Mouse (Mus musculus) thymus, adult 2 months (tissue): ENCODE data around the gene Nudt19. TPM values are rescaled to one million over a fixed set of nuclear protein-coding genes. Genes with fewer than 3 reads are reported as not detected.
"Not testable (repeated sequence)": the region's sequence is repeated elsewhere in the genome, so short reads cannot be mapped to it uniquely, and the experiment has no call there.

Experiments
- DNase-seq: peaks from one replicate; pipeline ENCODE4 v3.0.0; 2021
- H3K27ac ChIP-seq: fragments of 200-500 bp; 2 replicates; pipeline ENCODE4 v1.5.1; 2012; ENCODE audit warnings: low read length, control low read depth; ENCODE audit not compliant: control insufficient read depth, insufficient read depth
- H3K27me3 ChIP-seq: fragments of 200-500 bp; 2 replicates; pipeline ENCODE4 v1.6.1; 2012; ENCODE audit warnings: mild to moderate bottlenecking, low read length, moderate library complexity, mixed read lengths; ENCODE audit not compliant: control insufficient read depth, insufficient read depth
- H3K36me3 ChIP-seq: fragments of 200-500 bp; 2 replicates; pipeline ENCODE4 v1.6.1; 2012; ENCODE audit warnings: mild to moderate bottlenecking, low read length, moderate library complexity; ENCODE audit not compliant: control insufficient read depth, insufficient read depth
- H3K4me1 ChIP-seq: fragments of 200-500 bp; replicated peaks from 2 replicates; pipeline ENCODE4 v1.6.1; 2012; ENCODE audit warnings: low read length; ENCODE audit not compliant: control insufficient read depth, insufficient read depth
- H3K4me3 ChIP-seq: fragments of 200-500 bp; 2 replicates; pipeline ENCODE4 v1.5.1; 2012; ENCODE audit warnings: mild to moderate bottlenecking, low read length, control low read depth, moderate library complexity; ENCODE audit not compliant: control insufficient read depth, insufficient read depth
- CTCF ChIP-seq: fragments of 200-500 bp; IDR thresholded peaks from 2 replicates; pipeline ENCODE4 v1.5.1; 2012; ENCODE audit warnings: mild to moderate bottlenecking, control low read depth, low read length, moderate library complexity, borderline replicate concordance; ENCODE audit not compliant: control insufficient read depth, poor library complexity, insufficient read depth; ENCODE audit errors: extremely low read depth
- POLR2A ChIP-seq: fragments of 200-500 bp; IDR thresholded peaks from 2 replicates; pipeline ENCODE4 v1.6.1; 2012; ENCODE audit warnings: mild to moderate bottlenecking, low read length, control low read depth, moderate library complexity; ENCODE audit not compliant: control insufficient read depth, poor library complexity, insufficient read depth; ENCODE audit errors: extremely low read depth
- WGBS: fragments of 180-500 bp; shearing (Covaris S2); methylation state at CpG from one replicate; pipeline ENCODE4 v1.1.7; 2018; 5-methylcytosine and 5-hydroxymethylcytosine counted together
- polyA plus RNA-seq: library from polyadenylated mRNA; depleted of rRNA; stranded (reverse); fragments of >200 nt; gene quantifications from 2 replicates; pipeline ENCODE4 v1.2.3, GENCODE M21; 2012

Nudt19 gene
- polyA plus RNA-seq, 1 experiment: 40.2 TPM

- peak; percentile 77 for TF ChIP-seq POLR2A
- TF ChIP-seq CTCF: peak; percentile 32; the same call in 1 of the 2 replicates
- DNase-seq: peak; percentile 84
- H3K4me3 ChIP-seq: peak overlapping the region; percentile 63
- H3K4me1 ChIP-seq: peaks cover 5% of the 10 kb centered on the region; the same call in 1 of the 2 replicates
- H3K27me3 ChIP-seq: no peaks in the 10 kb centered on the region
- WGBS: 2% methylated on average over 92 of the region's 93 CpGs
- no peaks in the 10 kb centered on the region for H3K36me3 ChIP-seq
- H3K27ac ChIP-seq: peak overlapping the region; percentile 4; the same call in 1 of the 2 replicates
Measured at GRCm38 (mm10) chr7:35555224-35556204, 590 bp downstream of the Nudt19 start.

- no peaks in the 10 kb centered on the region for H3K27me3 ChIP-seq
- H3K4me3 ChIP-seq: peak overlapping the region; percentile 63
- peak; percentile 34 for DNase-seq
- peak overlapping the region; percentile 28; the same call in 1 of the 2 replicates for H3K27ac ChIP-seq
- WGBS: 3% methylated on average over 28 of the region's 28 CpGs
- no peak for TF ChIP-seq CTCF
- TF ChIP-seq POLR2A: no peak
- peaks cover 4% of the 10 kb centered on the region; the same call in 1 of the 2 replicates for H3K36me3 ChIP-seq
- H3K4me1 ChIP-seq: peaks cover 5% of the 10 kb centered on the region; the same call in 1 of the 2 replicates
Measured at GRCm38 (mm10) chr7:35554605-35555175, 1.4 kb downstream of the Nudt19 start.

GRCm38 (mm10) chr7:35553751-35554604 is 2.1 kb downstream of the Nudt19 start:
- Histone ChIP-seq H3K36me3 (peaks cover 10% of the 10 kb centered on the region), H3K4me3 (peak overlapping the region; percentile 63; the same call in 1 of the 2 replicates)

GRCm38 (mm10) chr7:35545881-35546280 is 10.2 kb downstream of the Nudt19 start:
- H3K4me3 ChIP-seq: no peak overlapping the region
- no peak for TF ChIP-seq CTCF
- no peak for TF ChIP-seq POLR2A
- H3K27ac ChIP-seq: no peak overlapping the region
- peak; percentile 54 for DNase-seq
- WGBS: 43% methylated on average over 4 of the region's 4 CpGs
- H3K36me3 ChIP-seq: peaks cover 12% of the 10 kb centered on the region
- H3K4me1 ChIP-seq: no peaks in the 10 kb centered on the region
- H3K27me3 ChIP-seq: no peaks in the 10 kb centered on the region

More at GRCm38 (mm10) chr7:35553751-35554604, 2.1 kb downstream of the Nudt19 start:
- DNase-seq: peak; percentile 49
- TF ChIP-seq POLR2A (no peak), CTCF (no peak)
- H3K27me3 ChIP-seq: no peaks in the 10 kb centered on the region
- WGBS: 82% methylated on average over 10 of the region's 10 CpGs
- H3K27ac ChIP-seq: no peak overlapping the region
- H3K4me1 ChIP-seq: peaks cover 5% of the 10 kb centered on the region; the same call in 1 of the 2 replicates

- no peaks in the 10 kb centered on the region for H3K27me3 ChIP-seq
- no peaks in the 10 kb centered on the region for H3K4me1 ChIP-seq
- WGBS: 95% methylated on average over 17 of the region's 17 CpGs
- H3K36me3 ChIP-seq: no peaks in the 10 kb centered on the region
- no peak within 1 kb of the TSS for H3K27ac ChIP-seq
- no peak within 1 kb of the TSS for H3K4me3 ChIP-seq
- no peak for DNase-seq
- TF ChIP-seq CTCF: no peak
- no peak for TF ChIP-seq POLR2A
Measured at GRCm38 (mm10) chr7:35537562-35537961, 18.5 kb downstream of the Nudt19 start, which contains the start of gene Tdrd12. Gene Tdrd12, minus strand, starts transcription at chr7:35537745.

GRCm38 (mm10) chr7:35535750-35536512 is 20.2 kb downstream of the Nudt19 start:
- Histone ChIP-seq H3K36me3 (no peaks in the 10 kb centered on the region), H3K4me1 (no peaks in the 10 kb centered on the region), H3K4me3 (no peak overlapping the region), H3K27ac (no peak overlapping the region), H3K27me3 (no peaks in the 10 kb centered on the region)
- no peak for DNase-seq
- 70% methylated on average over 12 of the region's 12 CpGs for WGBS
- TF ChIP-seq CTCF: no peak
- no peak for TF ChIP-seq POLR2A

GRCm38 (mm10) chr7:35530544-35530943 is 25.6 kb downstream of the Nudt19 start:
- not testable (repeated sequence) for DNase-seq, H3K4me1 ChIP-seq, H3K27ac ChIP-seq, H3K27me3 ChIP-seq, H3K36me3 ChIP-seq, H3K4me3 ChIP-seq
- WGBS: 100% methylated on average over 1 of the region's 1 CpGs
